Mouse (Mus musculus) embryonic facial prominence, embryonic 12.5 days (tissue): ENCODE measurements around the gene Gm21985. TPM values are rescaled to one million over a fixed set of nuclear protein-coding genes. Genes with fewer than 3 reads are reported as not detected.
"Not testable (repeated sequence)": the region's sequence is repeated elsewhere in the genome, so short reads cannot be mapped to it uniquely, and the experiment has no call there.

Source experiments
- ATAC-seq: fragments of 200-750 bp; cut with Nextera tagmentation; 2 replicates; pipeline ENCODE4 v1.8.0; 2017; ENCODE audit not compliant: insufficient number of reproducible peaks, insufficient read depth, low FRiP score, low TSS enrichment
- H3K27ac ChIP-seq: fragments of 300-500 bp; sonication (generic); 2 replicates; pipeline ENCODE4 v1.5.1; 2016; ENCODE audit warnings: mild to moderate bottlenecking
- H3K27me3 ChIP-seq: fragments of 300-500 bp; sonication (generic); 2 replicates; pipeline ENCODE4 v1.6.1; 2016; ENCODE audit warnings: mild to moderate bottlenecking, moderate library complexity
- H3K36me3 ChIP-seq: fragments of 300-500 bp; sonication (generic); 2 replicates; pipeline ENCODE4 v1.6.1; 2016; ENCODE audit warnings: mild to moderate bottlenecking
- H3K4me1 ChIP-seq: fragments of 300-500 bp; sonication (generic); 2 replicates; pipeline ENCODE4 v1.6.1; 2016
- H3K4me2 ChIP-seq: fragments of 300-500 bp; sonication (generic); replicated peaks from 2 replicates; pipeline ENCODE4 v1.6.1; 2016; ENCODE audit warnings: mild to moderate bottlenecking, moderate library complexity
- H3K4me3 ChIP-seq: fragments of 300-500 bp; sonication (generic); 2 replicates; pipeline ENCODE4 v1.5.1; 2016; ENCODE audit warnings: mild to moderate bottlenecking
- H3K9ac ChIP-seq: fragments of 300-500 bp; sonication (generic); 2 replicates; pipeline ENCODE4 v1.6.1; 2016; ENCODE audit warnings: mild to moderate bottlenecking, moderate library complexity
- H3K9me3 ChIP-seq: fragments of 300-500 bp; sonication (generic); 2 replicates; pipeline ENCODE4 v1.6.1; 2016; ENCODE audit warnings: mild to moderate bottlenecking, moderate library complexity
- WGBS: fragments of 180-500 bp; shearing (Covaris S2); methylation state at CpG from one replicate; pipeline ENCODE4 v1.1.7; 2016; 5-methylcytosine and 5-hydroxymethylcytosine counted together
- polyA plus RNA-seq: library from polyadenylated mRNA; unstranded; fragments of >200 nt; fragmentation: Nextera tagmentation; extraction: Ambion mirVana; gene quantifications from 2 replicates; pipeline ENCODE4 v1.2.1, GENCODE M21; 2016

The Gm21985 gene
- polyA plus RNA-seq, 1 experiment from 2014 or later, result not detected

GRCm38 (mm10) chr2:112430403-112430802 is 164.3 kb downstream of the Gm21985 start:
- no peak overlapping the region for H3K9ac ChIP-seq
- no peak overlapping the region for H3K4me3 ChIP-seq
- peak; percentile 60; the same call in 1 of the 2 replicates for ATAC-seq
- H3K4me2 ChIP-seq, result no peak overlapping the region
- H3K36me3 ChIP-seq, result no peaks in the 10 kb centered on the region
- H3K4me1 ChIP-seq, result no peaks in the 10 kb centered on the region
- H3K27ac ChIP-seq, result no peak overlapping the region
- H3K9me3 ChIP-seq, result no peaks in the 10 kb centered on the region
- 67% methylated on average over 5 of the region's 5 CpGs for WGBS
- H3K27me3 ChIP-seq, result no peaks in the 10 kb centered on the region

- Histone ChIP-seq H3K9ac (no peak overlapping the region), H3K4me1 (no peaks in the 10 kb centered on the region), H3K27me3 (no peaks in the 10 kb centered on the region), H3K36me3 (no peaks in the 10 kb centered on the region), H3K4me3 (no peak overlapping the region), H3K9me3 (no peaks in the 10 kb centered on the region), H3K4me2 (no peak overlapping the region), H3K27ac (no peak overlapping the region)
- WGBS, result 89% methylated on average over 2 of the region's 2 CpGs
- ATAC-seq, result no peak
Observed at GRCm38 (mm10) chr2:112432523-112432922, 166.4 kb downstream of the Gm21985 start.

GRCm38 (mm10) chr2:112433359-112433758 is 167.2 kb downstream of the Gm21985 start:
- no peak overlapping the region for H3K4me3 ChIP-seq
- 69% methylated on average over 2 of the region's 2 CpGs for WGBS
- no peaks in the 10 kb centered on the region for H3K9me3 ChIP-seq
- ATAC-seq, result no peak
- H3K9ac ChIP-seq, result no peak overlapping the region
- no peak overlapping the region for H3K4me2 ChIP-seq
- H3K4me1 ChIP-seq, result no peaks in the 10 kb centered on the region
- no peak overlapping the region for H3K27ac ChIP-seq
- no peaks in the 10 kb centered on the region for H3K36me3 ChIP-seq
- no peaks in the 10 kb centered on the region for H3K27me3 ChIP-seq

GRCm38 (mm10) chr2:112436292-112436691 is 170.2 kb downstream of the Gm21985 start:
- no peak overlapping the region for H3K4me3 ChIP-seq

GRCm38 (mm10) chr2:112437589-112437988 is 171.5 kb downstream of the Gm21985 start:
- no peak for ATAC-seq
- Histone ChIP-seq H3K9me3 (no peaks in the 10 kb centered on the region), H3K9ac (no peak overlapping the region), H3K4me3 (no peak overlapping the region), H3K36me3 (no peaks in the 10 kb centered on the region), H3K27me3 (no peaks in the 10 kb centered on the region), H3K4me2 (no peak overlapping the region), H3K4me1 (no peaks in the 10 kb centered on the region), H3K27ac (no peak overlapping the region)
- WGBS, result 83% methylated on average over 2 of the region's 2 CpGs

More at GRCm38 (mm10) chr2:112436292-112436691, 170.2 kb downstream of the Gm21985 start:
- 74% methylated on average over 4 of the region's 4 CpGs for WGBS
- Histone ChIP-seq H3K9ac (no peak overlapping the region), H3K27ac (no peak overlapping the region), H3K4me2 (no peak overlapping the region), H3K4me1 (no peaks in the 10 kb centered on the region), H3K9me3 (no peaks in the 10 kb centered on the region), H3K36me3 (no peaks in the 10 kb centered on the region), H3K27me3 (no peaks in the 10 kb centered on the region)
- no peak for ATAC-seq

GRCm38 (mm10) chr2:112443491-112443890 is 177.4 kb downstream of the Gm21985 start:
- 68% methylated on average over 2 of the region's 2 CpGs for WGBS
- ATAC-seq, result no peak
- H3K4me2 ChIP-seq, result no peak overlapping the region

GRCm38 (mm10) chr2:112445511-112445910 is 179.4 kb downstream of the Gm21985 start:
- ATAC-seq, result no peak

More at GRCm38 (mm10) chr2:112443491-112443890, 177.4 kb downstream of the Gm21985 start:
- Histone ChIP-seq H3K4me3 (no peak overlapping the region), H3K4me1 (no peaks in the 10 kb centered on the region), H3K27ac (no peak overlapping the region), H3K9me3 (no peaks in the 10 kb centered on the region), H3K27me3 (no peaks in the 10 kb centered on the region), H3K36me3 (no peaks in the 10 kb centered on the region), H3K9ac (no peak overlapping the region)

GRCm38 (mm10) chr2:112448046-112448445 is 181.9 kb downstream of the Gm21985 start:
- not testable (repeated sequence) for H3K9me3 ChIP-seq, H3K4me3 ChIP-seq, H3K36me3 ChIP-seq, H3K9ac ChIP-seq, H3K27ac ChIP-seq, H3K4me1 ChIP-seq, H3K27me3 ChIP-seq, H3K4me2 ChIP-seq, ATAC-seq
- 67% methylated on average over 4 of the region's 4 CpGs for WGBS

More at GRCm38 (mm10) chr2:112445511-112445910, 179.4 kb downstream of the Gm21985 start:
- Histone ChIP-seq H3K27ac (no peak overlapping the region), H3K4me2 (no peak overlapping the region), H3K4me1 (no peaks in the 10 kb centered on the region), H3K27me3 (no peaks in the 10 kb centered on the region), H3K4me3 (no peak overlapping the region), H3K36me3 (no peaks in the 10 kb centered on the region), H3K9ac (no peak overlapping the region), H3K9me3 (no peaks in the 10 kb centered on the region)

GRCm38 (mm10) chr2:112448510-112449059 is 182.5 kb downstream of the Gm21985 start:
- Histone ChIP-seq H3K9me3 (no peaks in the 10 kb centered on the region), H3K4me2 (no peak overlapping the region)
- ATAC-seq, result no peak

GRCm38 (mm10) chr2:112449597-112450296 is 183.6 kb downstream of the Gm21985 start:
- Histone ChIP-seq H3K9ac (no peak overlapping the region), H3K27me3 (no peaks in the 10 kb centered on the region), H3K4me1 (no peaks in the 10 kb centered on the region), H3K36me3 (no peaks in the 10 kb centered on the region), H3K27ac (no peak overlapping the region), H3K4me3 (no peak overlapping the region), H3K4me2 (no peak overlapping the region), H3K9me3 (no peaks in the 10 kb centered on the region)
- 35% methylated on average over 4 of the region's 4 CpGs for whole genome bisulfite sequencing
- no peak for ATAC-seq

More at GRCm38 (mm10) chr2:112448510-112449059, 182.5 kb downstream of the Gm21985 start:
- H3K27ac ChIP-seq, result no peak overlapping the region
- no peak overlapping the region for H3K9ac ChIP-seq
- H3K4me3 ChIP-seq, result no peak overlapping the region
- no peaks in the 10 kb centered on the region for H3K27me3 ChIP-seq
- H3K36me3 ChIP-seq, result no peaks in the 10 kb centered on the region
- H3K4me1 ChIP-seq, result no peaks in the 10 kb centered on the region

- H3K27me3 ChIP-seq, H3K4me3 ChIP-seq, H3K36me3 ChIP-seq, H3K4me2 ChIP-seq, H3K9me3 ChIP-seq, H3K27ac ChIP-seq, H3K4me1 ChIP-seq, H3K9ac ChIP-seq, ATAC-seq: not testable (repeated sequence)
Observed at GRCm38 (mm10) chr2:112452513-112452912, 186.4 kb downstream of the Gm21985 start.

- H3K9ac ChIP-seq, result peak overlapping the region; percentile 86
- H3K4me2 ChIP-seq, result peak overlapping the region; percentile 85
- no peaks in the 10 kb centered on the region for H3K27me3 ChIP-seq
- H3K9me3 ChIP-seq, result no peaks in the 10 kb centered on the region
- peak overlapping the region; percentile 72 for H3K4me3 ChIP-seq
- H3K36me3 ChIP-seq, result no peaks in the 10 kb centered on the region
- H3K27ac ChIP-seq, result peak overlapping the region; percentile 67; the same call in 1 of the 2 replicates
- peak; percentile 32; the same call in 1 of the 2 replicates for ATAC-seq
- peaks cover 8% of the 10 kb centered on the region; the same call in 1 of the 2 replicates for H3K4me1 ChIP-seq
- whole genome bisulfite sequencing, result 32% methylated on average over 17 of the region's 17 CpGs
Observed at GRCm38 (mm10) chr2:112454125-112454861, 188.2 kb downstream of the Gm21985 start.
